In the genomic region with DNA sequence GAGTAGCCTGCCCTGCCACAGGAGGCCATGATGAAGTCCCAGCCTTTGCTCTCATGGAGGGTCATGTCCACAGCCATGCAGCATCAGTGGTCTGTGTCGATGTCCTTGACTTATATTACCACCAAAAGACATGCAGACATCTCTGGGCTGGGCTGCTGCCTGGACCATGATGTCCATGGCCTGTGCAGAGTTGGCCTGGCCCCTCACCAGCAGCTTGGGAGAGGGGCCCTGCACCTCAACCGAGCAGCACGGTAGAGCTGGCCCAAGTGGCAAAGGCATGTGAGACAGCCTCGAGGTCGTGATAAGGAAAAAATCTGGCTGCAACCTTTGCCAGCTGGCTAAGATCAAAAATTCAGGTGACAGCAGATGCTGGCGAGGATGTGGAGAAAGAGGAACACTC, we compare ENCODE assay signal across 28 mouse cellular contexts. TPM values are rescaled to one million over a fixed set of nuclear protein-coding genes. Genes with fewer than 3 reads are reported as not detected.
"Had no signal": no experiment of that assay in that cellular context is flagged by ENCODE, and none has a peak within 500 bp of the region (broad histone marks: within the 10 kb centered on the region; RNA-seq: fewer than 3 reads in every experiment).

No protein-coding gene starts in this region.

- H3K4me1 ChIP-seq: midbrain, embryonic 12.5 days; stomach, embryonic 15.5 days had no signal

- ATAC-seq: midbrain, embryonic 15.5 days had no signal

- H3K27me3 ChIP-seq: limb, embryonic 12.5 days; limb, embryonic 15.5 days; liver, embryonic 15.5 days; lung, embryonic 15.5 days; midbrain, embryonic 12.5 days; midbrain, embryonic 15.5 days; neural tube, embryonic 13.5 days; stomach, embryonic 15.5 days had no signal

- H3K4me3 ChIP-seq: limb, embryonic 12.5 days; limb, embryonic 15.5 days; liver, embryonic 15.5 days; lung, embryonic 15.5 days; midbrain, embryonic 12.5 days; midbrain, embryonic 15.5 days; myocyte; neural tube, embryonic 13.5 days; stomach, embryonic 15.5 days had no signal

- H3K4me2 ChIP-seq: limb, embryonic 12.5 days; limb, embryonic 15.5 days; liver, embryonic 11.5 days; liver, embryonic 15.5 days; lung, embryonic 15.5 days; midbrain, embryonic 12.5 days; midbrain, embryonic 15.5 days; neural tube, embryonic 13.5 days; stomach, embryonic 15.5 days had no signal

- H3K9me3 ChIP-seq: limb, embryonic 12.5 days; limb, embryonic 15.5 days; liver, embryonic 15.5 days; lung, embryonic 15.5 days; midbrain, embryonic 12.5 days; midbrain, embryonic 15.5 days; neural tube, embryonic 13.5 days; stomach, embryonic 15.5 days had no signal

- H3K9ac ChIP-seq: limb, embryonic 12.5 days; limb, embryonic 15.5 days; liver, embryonic 15.5 days; lung, embryonic 15.5 days; midbrain, embryonic 12.5 days; midbrain, embryonic 15.5 days; neural tube, embryonic 13.5 days; stomach, embryonic 15.5 days had no signal

- DNase-seq: kidney, adult 9 months; kidney, postnatal 14 days; kidney, postnatal 4 days; left cerebral cortex, postnatal 4 days; lung, adult 18-20 months; lung, postnatal 10 days; lung, postnatal 36 days; retina, postnatal 1 day; right cerebral cortex, postnatal 25 days; spleen, adult 18-20 months; thymus, postnatal 25 days had no signal

- H3K27ac ChIP-seq: limb, embryonic 12.5 days; limb, embryonic 15.5 days; liver, embryonic 15.5 days; lung, embryonic 15.5 days; midbrain, embryonic 12.5 days; midbrain, embryonic 15.5 days; neural tube, embryonic 13.5 days; stomach, embryonic 15.5 days had no signal

- H3K36me3 ChIP-seq: limb, embryonic 12.5 days; limb, embryonic 15.5 days; liver, embryonic 15.5 days; lung, embryonic 15.5 days; midbrain, embryonic 12.5 days; midbrain, embryonic 15.5 days; neural tube, embryonic 13.5 days; stomach, embryonic 15.5 days had no signal

RNA-seq across cellular contexts. Expression of gene 4930579F01Rik, which starts 54.0 kb away (rescaled TPM):
- total RNA-seq: layer of hippocampus, adult 18-20 months; layer of hippocampus, postnatal 14 days; left cerebral cortex, adult 8-10 months; left cerebral cortex, postnatal 14 days; left cerebral cortex, postnatal 4 days; monocyte, adult 5-6 weeks; neutrophil, adult 5-6 weeks had no signal
- polyA plus RNA-seq: limb, embryonic 12.5 days; limb, embryonic 15.5 days; liver, embryonic 11.5 days; liver, embryonic 15.5 days; midbrain, embryonic 12.5 days; midbrain, embryonic 15.5 days; myocyte; neural tube, embryonic 13.5 days; thymus, postnatal 0 days had no signal
